Mouse (Mus musculus) hindbrain, embryonic 10.5 days (tissue): ENCODE measurements around the gene Phf2. TPM values are rescaled to one million over a fixed set of nuclear protein-coding genes. Genes with fewer than 3 reads are reported as not detected.

ENCODE experiments used
- DNase-seq: peaks from one replicate; pipeline ENCODE4 v3.0.0-alpha.2; 2017; ENCODE audit warnings: low spot score
- H3K27ac ChIP-seq: fragments of 300-500 bp; sonication (generic); 2 replicates; pipeline ENCODE4 v1.5.1; 2016; ENCODE audit warnings: mild to moderate bottlenecking, moderate library complexity
- H3K27me3 ChIP-seq: fragments of 300-500 bp; sonication (generic); 2 replicates; pipeline ENCODE4 v1.6.1; 2016; ENCODE audit warnings: mild to moderate bottlenecking; ENCODE audit not compliant: poor library complexity, insufficient read depth, severe bottlenecking
- H3K36me3 ChIP-seq: fragments of 300-500 bp; sonication (generic); 2 replicates; pipeline ENCODE4 v1.6.1; 2016; ENCODE audit warnings: mild to moderate bottlenecking, moderate library complexity
- H3K4me1 ChIP-seq: fragments of 300-500 bp; sonication (generic); replicated peaks from 2 replicates; pipeline ENCODE4 v1.6.1; 2016; ENCODE audit warnings: mild to moderate bottlenecking
- H3K4me3 ChIP-seq: fragments of 300-500 bp; sonication (generic); 2 replicates; pipeline ENCODE4 v1.5.1; 2016; ENCODE audit warnings: mild to moderate bottlenecking, moderate library complexity
- H3K9me3 ChIP-seq: fragments of 300-500 bp; sonication (generic); 2 replicates; pipeline ENCODE4 v1.6.1; 2016; ENCODE audit warnings: mild to moderate bottlenecking, moderate library complexity
- WGBS: fragments of 180-500 bp; shearing (Covaris S2); methylation state at CpG from one replicate; pipeline ENCODE4 v1.1.7; 2016; 5-methylcytosine and 5-hydroxymethylcytosine counted together
- polyA plus RNA-seq: library from polyadenylated mRNA; unstranded; fragments of >200 nt; fragmentation: Nextera tagmentation; extraction: Ambion mirVana; gene quantifications from 2 replicates; pipeline ENCODE4 v1.2.1, GENCODE M21; 2016

Gene Phf2
- polyA plus RNA-seq, 1 experiment from 2014 or later, result 8.7 TPM

DNA sequence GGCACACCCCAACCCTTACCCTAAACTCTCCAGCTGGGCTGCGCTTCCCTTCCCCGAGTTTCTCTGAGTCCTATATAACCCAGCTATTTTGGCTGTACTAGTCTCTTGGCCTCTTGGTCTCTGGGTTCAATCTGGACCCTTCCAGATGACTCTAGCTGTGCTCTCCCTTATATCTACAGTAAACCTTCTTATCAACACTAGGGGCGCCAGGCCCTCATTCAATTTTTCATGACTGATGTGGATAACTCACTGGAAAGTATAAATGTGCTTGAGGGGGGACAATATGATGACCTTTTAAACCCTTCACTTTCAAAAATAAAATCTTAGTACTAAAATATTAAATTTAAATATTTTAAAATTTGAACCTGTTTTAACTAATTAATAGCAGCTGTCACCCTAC lies 18.1 kb downstream of the Phf2 start:
- no peaks in the 10 kb centered on the region for H3K27me3 ChIP-seq
- peaks cover 7% of the 10 kb centered on the region for H3K36me3 ChIP-seq
- H3K4me3 ChIP-seq, result no peak overlapping the region
- WGBS, result 74% methylated on average over 3 of the region's 3 CpGs
- H3K9me3 ChIP-seq, result no peaks in the 10 kb centered on the region
- H3K4me1 ChIP-seq, result peaks cover 66% of the 10 kb centered on the region
- H3K27ac ChIP-seq, result no peak overlapping the region
- no peak for DNase-seq

DNA sequence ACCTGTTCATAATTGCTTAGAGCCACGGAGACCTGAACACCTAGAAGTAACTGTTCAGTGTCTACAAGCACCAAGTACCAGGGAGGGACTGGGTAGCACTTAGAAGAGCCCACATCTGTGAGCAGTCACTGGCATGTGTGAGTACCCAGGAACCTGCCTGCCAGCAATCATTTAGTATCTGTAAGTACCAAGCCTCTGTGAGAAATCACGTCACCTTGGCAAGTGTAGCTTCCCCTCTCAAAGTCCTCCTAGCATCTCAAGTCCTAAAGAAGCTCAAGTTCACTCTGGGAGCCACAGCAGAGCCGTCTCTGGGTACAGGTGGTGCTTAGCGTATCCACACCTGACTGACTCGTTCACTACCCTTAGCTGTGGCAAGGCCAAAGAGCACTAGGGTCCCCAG lies 19.2 kb downstream of the Phf2 start:
- Histone ChIP-seq H3K4me3 (no peak overlapping the region), H3K9me3 (no peaks in the 10 kb centered on the region), H3K36me3 (peaks cover 7% of the 10 kb centered on the region), H3K27ac (no peak overlapping the region), H3K27me3 (no peaks in the 10 kb centered on the region), H3K4me1 (peaks cover 55% of the 10 kb centered on the region)
- WGBS, result 93% methylated on average over 5 of the region's 5 CpGs
- no peak for DNase-seq

DNA sequence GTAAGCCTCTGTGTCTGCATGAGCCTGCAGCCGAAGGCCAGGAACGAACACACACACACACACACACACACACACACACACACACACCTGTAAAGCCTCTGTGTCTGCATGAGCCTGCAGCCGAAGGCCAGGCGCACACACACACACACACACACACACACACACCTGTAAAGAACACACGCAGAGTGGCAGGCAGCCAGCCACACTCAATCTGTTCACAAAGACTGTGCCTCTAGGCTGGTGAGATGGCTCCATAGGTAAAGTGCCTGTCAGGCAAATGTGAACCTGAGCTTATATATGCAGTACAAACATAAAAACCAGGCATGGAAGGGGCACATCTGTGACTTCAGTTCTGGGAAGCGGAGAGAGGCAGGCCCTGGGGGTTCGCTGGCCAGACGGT lies 20.1 kb downstream of the Phf2 start:
- Histone ChIP-seq H3K4me1 (peaks cover 49% of the 10 kb centered on the region), H3K36me3 (peaks cover 7% of the 10 kb centered on the region), H3K4me3 (no peak overlapping the region), H3K27ac (no peak overlapping the region), H3K27me3 (no peaks in the 10 kb centered on the region), H3K9me3 (no peaks in the 10 kb centered on the region)
- 91% methylated on average over 8 of the region's 8 CpGs for WGBS
- DNase-seq, result no peak

DNA sequence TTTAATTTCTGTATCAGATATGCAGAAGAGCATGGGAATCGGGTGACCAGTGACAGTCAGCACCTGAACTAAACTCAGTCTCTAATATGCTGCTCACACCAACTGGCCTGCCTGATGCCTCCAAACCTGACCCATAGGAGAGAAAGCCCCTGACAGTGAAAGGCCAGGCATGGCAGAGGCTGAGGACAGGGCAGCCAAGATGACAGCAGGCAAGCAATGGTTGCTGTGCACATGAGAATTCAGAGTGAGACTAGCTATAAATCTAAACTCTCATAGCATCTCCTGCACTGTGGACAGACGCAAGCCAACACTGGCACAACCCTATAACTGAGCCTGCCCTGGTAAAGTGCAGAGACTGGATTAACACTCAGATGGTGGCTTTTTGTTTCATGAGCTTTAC lies 20.6 kb downstream of the Phf2 start:
- H3K9me3 ChIP-seq, result no peaks in the 10 kb centered on the region
- H3K4me1 ChIP-seq, result peaks cover 47% of the 10 kb centered on the region
- H3K36me3 ChIP-seq, result peaks cover 7% of the 10 kb centered on the region
- DNase-seq, result no peak
- H3K4me3 ChIP-seq, result no peak overlapping the region
- H3K27me3 ChIP-seq, result no peaks in the 10 kb centered on the region
- WGBS, result 92% methylated on average over 2 of the region's 2 CpGs
- H3K27ac ChIP-seq, result no peak overlapping the region

DNA sequence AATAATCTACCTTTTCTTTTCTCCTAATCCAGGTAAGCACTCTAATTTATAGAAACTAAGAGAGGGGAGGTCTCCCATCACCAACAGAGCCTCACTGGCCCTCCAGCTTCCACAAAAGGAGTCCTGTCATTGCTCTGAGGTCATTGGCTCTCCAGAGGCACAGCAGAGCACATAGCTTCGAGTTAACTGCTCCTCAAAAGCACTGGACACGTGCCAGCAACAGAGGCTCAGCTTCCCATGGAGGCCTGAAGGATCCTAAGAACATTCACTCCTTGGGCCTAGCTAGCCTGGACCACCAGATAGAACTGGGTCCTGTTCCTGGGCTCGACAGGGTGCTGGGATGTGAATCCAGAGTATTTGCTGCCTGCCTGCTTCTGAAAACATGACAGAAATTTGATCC lies 21.8 kb downstream of the Phf2 start:
- no peak overlapping the region for H3K27ac ChIP-seq
- peaks cover 7% of the 10 kb centered on the region for H3K36me3 ChIP-seq
- no peaks in the 10 kb centered on the region for H3K9me3 ChIP-seq
- H3K4me1 ChIP-seq, result peaks cover 38% of the 10 kb centered on the region
- no peak for DNase-seq
- H3K4me3 ChIP-seq, result no peak overlapping the region
- H3K27me3 ChIP-seq, result no peaks in the 10 kb centered on the region
- WGBS, result 54% methylated on average over 3 of the region's 3 CpGs

DNA sequence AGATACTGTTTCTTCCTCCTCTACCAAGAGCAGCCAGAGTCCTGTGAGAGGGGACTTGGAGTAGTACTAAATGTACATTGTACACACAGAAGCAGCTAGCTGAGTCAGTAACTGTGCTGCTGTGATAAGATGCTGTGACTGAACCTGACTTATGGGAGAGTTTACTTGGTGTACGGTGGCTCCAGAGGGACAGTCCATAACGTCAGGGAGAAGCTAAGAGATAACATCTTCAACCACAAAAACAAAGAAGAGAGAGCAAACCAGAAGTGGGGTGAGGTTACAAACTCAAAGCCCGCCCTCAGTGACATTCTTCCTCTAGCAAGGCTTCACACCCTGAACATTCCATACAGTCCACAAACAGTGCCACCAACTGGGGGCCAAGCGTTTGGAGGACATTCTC lies 25.6 kb downstream of the Phf2 start:
- Histone ChIP-seq H3K9me3 (no peaks in the 10 kb centered on the region), H3K27me3 (no peaks in the 10 kb centered on the region), H3K27ac (no peak overlapping the region), H3K36me3 (peaks cover 15% of the 10 kb centered on the region), H3K4me3 (no peak overlapping the region), H3K4me1 (peaks cover 26% of the 10 kb centered on the region)
- no peak for DNase-seq
- 78% methylated on average over 4 of the region's 4 CpGs for WGBS

DNA sequence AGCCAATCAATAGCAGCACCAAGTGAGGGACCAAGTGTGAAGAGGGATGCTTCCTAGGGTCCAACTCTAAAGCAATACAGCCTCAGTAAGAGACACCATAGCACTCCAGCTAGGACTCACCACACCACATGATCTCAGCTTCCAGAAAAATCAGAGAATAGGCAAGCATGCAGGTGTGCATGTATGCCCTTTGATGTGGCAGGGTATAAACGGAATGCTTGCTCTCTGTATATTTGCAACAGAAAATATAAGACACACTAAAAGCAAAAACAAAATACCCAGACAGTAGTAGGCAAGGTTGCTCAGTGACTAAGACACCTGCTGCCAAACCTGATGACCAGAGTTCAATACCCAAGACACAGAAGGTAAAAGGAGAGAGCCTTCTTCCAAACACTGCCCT lies 27.4 kb downstream of the Phf2 start:
- H3K4me1 ChIP-seq, result peaks cover 18% of the 10 kb centered on the region; the same call in 1 of the 2 replicates
- H3K27me3 ChIP-seq, result no peaks in the 10 kb centered on the region
- DNase-seq, result no peak
- no peak overlapping the region for H3K4me3 ChIP-seq
- 90% methylated on average over 1 of the region's 1 CpGs for WGBS
- no peaks in the 10 kb centered on the region for H3K9me3 ChIP-seq
- no peak overlapping the region for H3K27ac ChIP-seq
- H3K36me3 ChIP-seq, result peaks cover 13% of the 10 kb centered on the region

DNA sequence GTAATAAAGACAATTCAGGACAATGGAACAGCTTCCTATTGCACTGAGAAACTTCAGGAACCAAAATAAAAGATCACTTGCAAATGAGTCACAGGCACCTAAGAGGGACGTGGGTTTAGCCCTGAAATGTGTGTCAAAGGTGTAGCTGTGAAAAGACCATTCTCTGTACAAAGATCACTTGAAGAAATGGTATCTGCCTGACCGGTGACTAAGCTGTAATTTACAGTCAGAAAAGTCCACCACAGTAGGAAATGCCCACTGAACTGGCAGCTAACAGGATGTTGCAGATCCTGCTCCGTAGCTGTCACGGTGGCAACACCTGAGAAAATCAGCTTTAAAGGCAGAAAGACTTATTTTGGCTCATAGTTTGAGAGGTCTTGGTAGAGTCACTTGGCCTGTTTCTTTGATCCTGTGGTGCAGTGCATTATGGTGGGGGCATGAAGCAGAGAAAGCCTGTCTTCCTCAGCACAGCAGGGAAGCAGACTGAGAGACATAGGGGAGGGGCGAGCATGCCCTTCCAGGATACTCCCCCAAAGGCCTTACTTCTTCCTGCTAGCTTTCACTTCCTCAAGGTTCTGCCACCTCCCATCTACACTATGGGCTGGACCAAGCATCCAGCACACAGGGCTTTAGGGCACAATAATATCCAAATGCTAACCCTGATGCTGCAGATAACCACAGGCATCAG lies 28.9 kb downstream of the Phf2 start:
- Histone ChIP-seq H3K4me1 (peaks cover 15% of the 10 kb centered on the region; the same call in 1 of the 2 replicates), H3K9me3 (no peaks in the 10 kb centered on the region), H3K27ac (no peak overlapping the region), H3K36me3 (peaks cover 9% of the 10 kb centered on the region), H3K4me3 (no peak overlapping the region), H3K27me3 (no peaks in the 10 kb centered on the region)
- no peak for DNase-seq
- 70% methylated on average over 5 of the region's 5 CpGs for WGBS

DNA sequence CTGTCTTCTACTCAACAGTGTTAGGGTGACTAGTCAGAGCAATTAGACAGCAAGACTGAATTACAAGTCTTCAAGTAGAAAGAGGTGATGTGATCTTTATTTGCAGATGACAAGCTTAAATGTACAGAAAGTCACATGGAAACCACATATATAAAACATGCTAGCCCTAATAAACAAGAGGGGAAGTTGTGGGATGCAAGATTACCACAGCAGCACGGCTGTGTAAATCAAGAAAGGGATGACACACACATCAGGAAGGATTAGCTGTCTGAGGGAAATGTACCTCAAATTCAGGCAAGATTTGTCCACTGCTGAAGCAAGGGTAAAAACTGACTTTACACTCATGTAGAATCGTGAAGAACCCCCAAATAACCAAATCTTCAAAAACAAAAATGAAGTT lies 32.6 kb downstream of the Phf2 start:
- 87% methylated on average over 2 of the region's 2 CpGs for WGBS
- no peaks in the 10 kb centered on the region for H3K9me3 ChIP-seq
- no peak overlapping the region for H3K4me3 ChIP-seq
- no peak overlapping the region for H3K27ac ChIP-seq
- peaks cover 28% of the 10 kb centered on the region for H3K36me3 ChIP-seq
- H3K27me3 ChIP-seq, result no peaks in the 10 kb centered on the region
- DNase-seq, result no peak
- H3K4me1 ChIP-seq, result peaks cover 10% of the 10 kb centered on the region; the same call in 1 of the 2 replicates

DNA sequence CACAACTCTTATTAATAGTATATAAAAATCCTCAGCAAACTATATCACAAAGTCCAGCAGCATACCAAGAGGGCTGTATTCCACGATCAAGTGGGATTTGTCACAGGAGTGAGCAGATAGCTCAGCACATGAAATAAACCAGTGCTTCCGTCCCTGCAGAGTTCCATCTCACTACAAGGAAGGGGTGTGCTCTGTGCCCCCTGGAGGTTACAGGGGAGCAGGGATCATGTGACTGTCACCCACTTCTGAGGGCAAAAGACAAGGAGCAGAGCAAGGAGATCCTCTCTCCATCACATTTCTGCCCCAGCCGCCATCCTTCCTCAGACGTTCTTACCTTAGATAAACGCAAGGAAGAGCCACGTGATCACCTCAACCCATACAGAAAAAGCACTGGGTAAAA lies 33.4 kb downstream of the Phf2 start:
- Histone ChIP-seq H3K27ac (no peak overlapping the region), H3K36me3 (peaks cover 35% of the 10 kb centered on the region), H3K4me3 (no peak overlapping the region), H3K4me1 (peaks cover 9% of the 10 kb centered on the region; the same call in 1 of the 2 replicates), H3K27me3 (no peaks in the 10 kb centered on the region), H3K9me3 (no peaks in the 10 kb centered on the region)
- WGBS, result 89% methylated on average over 6 of the region's 6 CpGs
- no peak for DNase-seq

DNA sequence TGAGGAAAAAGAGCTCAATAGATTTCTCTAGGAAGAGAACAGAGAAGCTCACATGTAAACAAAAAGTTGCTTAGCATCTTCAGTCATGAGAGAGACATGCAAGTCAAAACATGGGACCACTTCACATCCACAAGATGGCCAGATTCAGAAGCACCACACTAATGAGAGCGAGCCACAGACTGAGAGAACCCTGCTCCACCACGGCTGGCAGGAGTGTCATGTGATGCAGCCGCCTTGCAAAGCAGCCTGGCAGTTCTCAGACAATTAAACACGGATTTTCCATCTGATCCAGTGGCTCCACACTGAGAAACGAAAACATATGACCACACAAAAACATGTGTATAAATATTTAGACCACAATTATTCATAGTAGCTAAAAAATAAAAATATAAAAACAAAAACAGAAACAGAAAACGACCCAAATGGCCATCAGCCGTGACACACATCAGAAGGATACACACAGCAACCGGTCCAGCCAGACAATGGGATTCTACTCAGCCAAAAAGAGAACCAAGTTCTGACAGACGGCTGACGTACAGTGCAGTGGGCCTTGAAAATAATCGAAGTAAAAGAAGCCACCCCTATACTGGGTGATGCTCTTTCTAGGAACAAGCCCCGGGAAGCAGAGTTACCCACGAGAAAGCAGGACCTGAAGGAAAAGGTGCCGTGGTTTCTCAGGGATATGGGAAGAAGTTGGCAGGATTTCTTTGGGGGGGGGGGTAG lies 40.2 kb downstream of the Phf2 start:
- H3K27ac ChIP-seq, result no peak overlapping the region
- H3K9me3 ChIP-seq, result no peaks in the 10 kb centered on the region
- peaks cover 95% of the 10 kb centered on the region for H3K36me3 ChIP-seq
- no peak for DNase-seq
- no peaks in the 10 kb centered on the region for H3K4me1 ChIP-seq
- H3K4me3 ChIP-seq, result no peak overlapping the region
- no peaks in the 10 kb centered on the region for H3K27me3 ChIP-seq
- WGBS, result 89% methylated on average over 14 of the region's 14 CpGs

DNA sequence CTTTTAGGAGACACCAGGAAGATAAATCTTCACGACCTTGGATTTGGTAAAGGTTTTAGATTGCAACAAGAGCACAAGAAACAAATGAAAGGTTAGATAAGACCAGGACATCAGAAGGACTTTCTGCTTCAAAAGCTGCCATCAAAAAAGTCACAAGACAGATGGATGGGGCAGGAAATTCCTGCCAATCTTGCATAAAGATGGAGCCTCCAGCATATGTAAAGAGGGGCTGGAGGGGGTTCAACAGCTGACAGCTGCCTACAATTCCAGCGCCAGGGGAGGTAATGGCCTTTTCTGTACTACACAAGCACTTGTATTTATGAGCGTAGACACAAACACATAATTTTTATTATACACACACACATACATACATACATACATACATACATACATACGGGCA lies 41.1 kb downstream of the Phf2 start:
- DNase-seq, result no peak
- no peak overlapping the region for H3K27ac ChIP-seq
- WGBS, result 94% methylated on average over 4 of the region's 4 CpGs
- no peaks in the 10 kb centered on the region for H3K27me3 ChIP-seq
- H3K4me3 ChIP-seq, result no peak overlapping the region
- H3K4me1 ChIP-seq, result no peaks in the 10 kb centered on the region
- no peaks in the 10 kb centered on the region for H3K9me3 ChIP-seq
- H3K36me3 ChIP-seq, result peaks cover 98% of the 10 kb centered on the region

DNA sequence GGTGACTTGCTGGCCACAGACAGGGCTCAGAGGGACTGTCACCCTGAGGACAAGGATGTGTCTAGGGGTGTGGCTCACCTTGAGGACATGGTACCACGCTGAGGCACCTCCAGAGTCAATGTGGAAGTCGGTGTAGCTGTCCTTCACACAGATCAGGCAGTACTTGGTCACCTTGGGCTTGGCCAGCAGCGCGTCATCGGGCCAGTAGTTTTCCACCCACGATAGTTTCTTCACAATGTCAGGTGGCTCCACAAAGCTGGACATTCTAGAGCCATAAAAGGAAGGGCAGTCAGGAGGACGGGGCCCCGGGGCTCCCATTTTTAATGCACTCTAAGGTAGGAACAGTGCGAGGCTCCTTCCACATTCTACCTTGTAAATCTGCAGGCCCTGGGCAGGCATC lies 48.0 kb downstream of the Phf2 start:
- H3K4me3 ChIP-seq, result no peak overlapping the region
- no peaks in the 10 kb centered on the region for H3K27me3 ChIP-seq
- peaks cover 100% of the 10 kb centered on the region for H3K36me3 ChIP-seq
- H3K4me1 ChIP-seq, result no peaks in the 10 kb centered on the region
- no peak overlapping the region for H3K27ac ChIP-seq
- H3K9me3 ChIP-seq, result no peaks in the 10 kb centered on the region
- no peak for DNase-seq
- 93% methylated on average over 9 of the region's 9 CpGs for WGBS
